Mouse (Mus musculus): Measurements from ENCODE around the gene Gm20716.

The Gm20716 gene

GRCm38 (mm10) chr2:168230026-168230728, at the start of gene Gm20716, which contains the start of the genes Dpm1 and Mocs3:
Gm20716 (minus strand) TSS chr2:168230364.
Dpm1 (minus strand) TSS chr2:168230591.
Mocs3 (plus strand) TSS chr2:168230622.
- DNase-seq (ENCODE audit: low read depth, low spot score), result peak; percentile 78

- peak; percentile 13 for DNase-seq (ENCODE audit: low read depth, low spot score)
Observed at GRCm38 (mm10) chr2:168274374-168274935, 44.3 kb upstream of the Gm20716 start.

- DNase-seq (ENCODE audit: low read depth, low spot score), result no peak
Observed at GRCm38 (mm10) chr2:168273387-168273786, 43.2 kb upstream of the Gm20716 start.

- no peak for DNase-seq (ENCODE audit: low read depth, low spot score)
Observed at GRCm38 (mm10) chr2:168268033-168268432, 37.9 kb upstream of the Gm20716 start.

- DNase-seq (ENCODE audit: low read depth, low spot score), result no peak
Observed at GRCm38 (mm10) chr2:168260900-168261299, 30.7 kb upstream of the Gm20716 start.

GRCm38 (mm10) chr2:168260124-168260523, 30.0 kb upstream of the Gm20716 start:
- DNase-seq (ENCODE audit: low read depth, low spot score), result no peak

- no peak for DNase-seq (ENCODE audit: low read depth, low spot score)
Observed at GRCm38 (mm10) chr2:168259046-168259445, 28.9 kb upstream of the Gm20716 start.

GRCm38 (mm10) chr2:168257188-168257587, 27.0 kb upstream of the Gm20716 start:
- no peak for DNase-seq (ENCODE audit: low read depth, low spot score)

- DNase-seq (ENCODE audit: low read depth, low spot score), result no peak
Observed at GRCm38 (mm10) chr2:168256506-168256905, 26.3 kb upstream of the Gm20716 start.

GRCm38 (mm10) chr2:168253822-168254221, 23.7 kb upstream of the Gm20716 start:
- no peak for DNase-seq (ENCODE audit: low read depth, low spot score)

- no peak for DNase-seq (ENCODE audit: low read depth, low spot score)
Observed at GRCm38 (mm10) chr2:168252639-168253292, 22.6 kb upstream of the Gm20716 start.

- peak; percentile 67 for DNase-seq (ENCODE audit: low read depth, low spot score)
Observed at GRCm38 (mm10) chr2:168250270-168250669, 20.1 kb upstream of the Gm20716 start.

- DNase-seq (ENCODE audit: low read depth, low spot score), result no peak
Observed at GRCm38 (mm10) chr2:168248856-168249245, 18.7 kb upstream of the Gm20716 start.

GRCm38 (mm10) chr2:168248167-168248855, 18.1 kb upstream of the Gm20716 start:
- no peak for DNase-seq (ENCODE audit: low read depth, low spot score)

GRCm38 (mm10) chr2:168245571-168245970, 15.4 kb upstream of the Gm20716 start:
- DNase-seq (ENCODE audit: low read depth, low spot score), result no peak

- no peak for DNase-seq (ENCODE audit: low read depth, low spot score)
Observed at GRCm38 (mm10) chr2:168243278-168243677, 13.1 kb upstream of the Gm20716 start.

GRCm38 (mm10) chr2:168242841-168243240, 12.7 kb upstream of the Gm20716 start:
- no peak for DNase-seq (ENCODE audit: low read depth, low spot score)

- no peak for DNase-seq (ENCODE audit: low read depth, low spot score)
Observed at GRCm38 (mm10) chr2:168238335-168238734, 8.2 kb upstream of the Gm20716 start.

- no peak for DNase-seq (ENCODE audit: low read depth, low spot score)
Observed at GRCm38 (mm10) chr2:168233286-168233685, 3.1 kb upstream of the Gm20716 start.

- no peak for DNase-seq (ENCODE audit: low read depth, low spot score)
Observed at GRCm38 (mm10) chr2:168231471-168231829, 1.3 kb upstream of the Gm20716 start.

GRCm38 (mm10) chr2:168230773-168231470, 758 bp upstream of the Gm20716 start:
- DNase-seq (ENCODE audit: low read depth, low spot score), result no peak
